Mouse (Mus musculus) layer of hippocampus, adult 6 months (tissue): ENCODE results near the gene Tspan9. TPM values are rescaled to one million over a fixed set of nuclear protein-coding genes. Genes with fewer than 3 reads are reported as not detected.

Source experiments
- long read RNA-seq, 2 experiments: library from polyadenylated mRNA; unstranded; transcript quantifications; one replicate each; pipeline ENCODE4 v2.0.0; 2019 to 2020
- microRNA-seq: library from miRNA; unstranded; fragments of <30 nt; microRNA quantifications from one replicate; pipeline ENCODE4 v1.2.0, GENCODE M21; 2020
- polyA plus RNA-seq: library from polyadenylated mRNA; unstranded; fragments of <200 nt; fragmentation: Nextera tagmentation; gene quantifications from 2 replicates; pipeline ENCODE4 v1.2.3, GENCODE M21; 2021

Gene Tspan9
- 27.9 and 29.0 TPM in 2 replicates for polyA plus RNA-seq
- long read RNA-seq, experiment 1, partial matches to known transcripts = 5 of 22 reads
- long read RNA-seq, experiment 1, other reads (novel, unspliced or antisense) = 17 of 22 reads
- long read RNA-seq, experiment 2, transcript Tspan9-201 (9 exons, 1,405 nt) = major isoform, 20 of 67 reads
- long read RNA-seq, experiment 2, partial matches to known transcripts = 17 of 67 reads
- long read RNA-seq, experiment 2, other reads (novel, unspliced or antisense) = 30 of 67 reads

GRCm38 (mm10) chr6:128143390-128144020 lies at the start of gene Tspan9:
TSS of gene Tspan9 (minus strand) at chr6:128143594.

Small RNA genes lying within 50 kb of the gene (microRNA-seq; reads per million reads assigned to microRNA genes)
- gene Gm26338 = not detected

Other genes with a start within 250 kb of the Tspan9 start
- gene Tead4, start 157.2 kb upstream of the Tspan9 start, polyA plus RNA-seq = 0.19 TPM in 1 of 2 replicates, not detected in the other
- gene Tulp3, start 212.3 kb upstream of the Tspan9 start, polyA plus RNA-seq = 3.0 and 3.3 TPM in 2 replicates
- 17.3 and 17.8 TPM in 2 replicates for gene Rhno1, start 219.3 kb upstream of the Tspan9 start, polyA plus RNA-seq
- 0.25 and 0.28 TPM in 2 replicates for gene Foxm1, start 219.4 kb upstream of the Tspan9 start, polyA plus RNA-seq
- 2.2 and 2.3 TPM in 2 replicates for gene Tex52, start 231.9 kb upstream of the Tspan9 start, polyA plus RNA-seq
- not detected in 2 replicates for gene Gm44596, start 231.9 kb upstream of the Tspan9 start, polyA plus RNA-seq